Mouse (Mus musculus) monocyte, adult 2 months (primary cell): Measurements from ENCODE around the gene Zfp386.
"Not testable (repeated sequence)": the region's sequence is repeated elsewhere in the genome, so short reads cannot be mapped to it uniquely, and the experiment has no call there.

Source experiments
- DNase-seq, 2 experiments: peaks; one replicate each; pipeline ENCODE4 v3.0.0; 2022; ENCODE audit warnings: low spot score in 2 of 2, low read depth in 1 of 2

The Zfp386 gene

DNA sequence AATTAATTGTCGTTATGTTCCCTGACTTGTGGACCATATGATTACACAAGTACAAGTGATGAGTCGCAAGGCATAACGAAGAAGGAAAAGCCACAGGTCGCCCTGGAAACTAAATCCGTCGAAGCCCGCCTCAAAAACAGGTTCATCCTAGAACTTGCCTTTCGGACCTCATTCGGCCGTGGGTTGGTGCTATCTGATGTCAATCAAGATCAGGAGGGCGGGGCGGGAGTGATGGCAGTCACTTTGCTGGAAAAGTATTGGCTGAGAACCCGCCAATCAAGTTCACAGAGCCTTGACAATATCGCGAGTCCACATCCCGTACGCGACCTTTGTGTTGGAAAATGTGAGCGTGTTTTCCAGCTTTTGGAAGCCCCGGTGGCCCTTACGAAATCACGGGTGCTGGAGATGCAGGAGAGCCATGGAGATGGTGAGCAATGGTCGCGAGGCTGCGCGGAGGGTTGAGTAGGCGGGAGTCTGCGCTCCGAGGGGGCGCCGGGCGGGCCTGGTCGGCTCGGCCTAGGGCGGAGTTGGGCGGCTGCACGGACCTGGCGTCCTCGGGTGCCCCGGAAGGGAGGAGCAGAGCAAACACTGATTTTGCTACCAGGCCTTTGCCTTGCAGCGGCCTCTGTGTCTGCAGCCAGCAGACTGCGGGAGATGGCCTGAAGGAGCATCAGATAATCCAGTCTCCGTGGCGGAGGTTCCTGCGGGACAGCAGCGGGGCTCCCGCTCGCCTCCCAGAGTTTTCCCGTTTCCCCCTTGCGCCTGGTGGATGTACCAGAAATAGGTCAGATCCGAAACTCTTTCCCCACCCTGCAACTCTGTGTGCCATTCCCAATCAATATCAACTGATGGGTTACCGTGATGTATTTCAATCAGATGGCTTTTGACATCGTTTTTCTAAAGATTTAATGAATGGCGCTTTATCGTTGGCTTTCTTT lies at the start of gene Zfp386:
Gene Zfp386 (plus strand): TSS at position 285 of the 938 bp plus-strand sequence.
- DNase-seq: peak; percentile 88 to 92

DNA sequence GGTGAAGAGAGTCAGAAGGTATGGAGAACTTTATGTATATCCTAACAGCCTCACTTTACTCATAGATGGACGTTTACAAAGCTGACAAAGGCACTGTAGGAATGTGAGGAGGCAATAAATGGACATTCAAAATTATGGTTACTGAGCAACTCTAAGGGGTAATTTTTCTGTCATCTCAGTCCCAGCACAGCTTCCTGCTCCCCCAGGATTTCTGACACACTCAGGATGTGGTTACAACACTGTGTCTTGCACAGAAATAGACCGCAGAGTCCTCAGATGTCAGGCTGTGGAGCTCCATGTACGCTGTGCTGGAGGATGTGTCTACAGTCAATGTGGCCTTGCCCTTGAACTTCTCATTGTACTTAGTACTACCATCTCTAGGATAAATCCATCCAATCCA lies 47.7 kb upstream of the Zfp386 start:
- not testable (repeated sequence) for DNase-seq

DNA sequence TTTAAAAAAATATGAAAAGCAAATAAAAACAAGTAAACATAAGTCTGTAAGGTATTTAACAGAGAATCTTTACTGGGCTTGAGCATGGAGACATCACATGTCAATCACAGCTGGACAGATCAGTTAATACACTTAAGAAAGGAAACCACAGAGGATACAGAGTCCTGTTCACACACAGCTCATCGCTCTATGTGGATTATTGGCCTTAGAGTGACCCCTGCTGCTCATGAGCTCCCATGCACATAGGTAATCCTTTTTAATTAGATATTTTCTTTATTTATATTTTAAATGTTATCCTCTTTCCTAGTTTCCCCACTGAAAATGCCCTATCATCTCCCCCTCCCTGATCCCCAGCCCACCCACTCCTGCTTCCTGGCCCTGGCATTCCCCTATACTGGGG lies 44.6 kb upstream of the Zfp386 start:
- DNase-seq: not testable (repeated sequence)

DNA sequence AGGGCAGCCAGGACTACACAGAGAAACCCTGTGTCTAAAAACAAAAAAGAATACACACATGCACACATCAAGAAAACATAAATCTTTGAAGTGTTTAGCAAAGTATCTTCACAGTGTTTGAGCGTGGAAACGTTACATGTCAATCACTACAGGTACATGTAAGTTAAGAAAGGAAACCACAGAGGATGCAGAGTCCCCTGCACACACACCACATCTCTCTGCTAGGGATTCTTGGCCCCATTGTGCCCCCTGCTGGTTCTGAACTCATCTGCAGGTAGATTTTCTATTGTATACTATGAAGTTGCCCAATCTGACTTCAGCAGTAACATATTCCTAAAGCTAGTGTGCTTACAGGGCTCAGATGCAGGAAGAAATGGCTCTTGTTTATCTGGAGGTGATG lies 36.7 kb upstream of the Zfp386 start:
- DNase-seq: no peak

DNA sequence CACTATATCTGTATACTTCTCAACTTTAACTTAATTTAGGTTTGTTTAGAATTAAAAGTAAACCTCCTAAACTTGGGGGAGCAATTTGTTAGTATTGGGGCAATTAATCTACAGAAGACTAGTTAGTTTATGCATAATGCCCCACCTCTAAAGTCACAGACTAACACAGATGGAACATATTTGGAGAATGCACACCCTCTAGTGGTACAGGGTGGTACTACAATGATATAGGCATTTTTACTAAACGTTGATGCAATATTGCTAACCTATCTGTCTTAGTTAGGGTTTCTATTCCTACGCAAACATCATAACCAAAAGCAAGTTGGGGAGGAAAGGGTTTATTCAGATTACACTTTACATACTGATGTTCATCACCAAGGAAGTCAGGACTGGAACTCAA lies 19.4 kb upstream of the Zfp386 start:
- DNase-seq: no peak

DNA sequence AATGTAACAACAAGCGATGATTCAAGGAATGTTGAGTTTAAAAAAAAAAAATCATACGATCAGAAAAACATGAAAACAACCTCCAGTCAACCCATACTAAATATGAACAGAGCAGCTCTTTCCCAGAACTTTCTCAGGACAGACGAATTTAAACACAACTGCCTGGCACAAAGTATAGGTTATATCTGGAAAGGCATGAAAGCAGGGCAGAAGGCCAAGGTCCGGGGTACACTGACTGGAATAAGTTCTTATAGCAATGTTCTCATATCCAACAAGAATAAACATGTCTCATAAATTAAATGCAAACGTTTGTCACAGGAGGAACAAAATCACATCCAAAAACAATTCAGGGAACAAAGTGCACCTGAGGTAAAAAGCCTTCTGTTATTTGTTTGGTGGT lies 12.2 kb upstream of the Zfp386 start:
- DNase-seq: no peak

DNA sequence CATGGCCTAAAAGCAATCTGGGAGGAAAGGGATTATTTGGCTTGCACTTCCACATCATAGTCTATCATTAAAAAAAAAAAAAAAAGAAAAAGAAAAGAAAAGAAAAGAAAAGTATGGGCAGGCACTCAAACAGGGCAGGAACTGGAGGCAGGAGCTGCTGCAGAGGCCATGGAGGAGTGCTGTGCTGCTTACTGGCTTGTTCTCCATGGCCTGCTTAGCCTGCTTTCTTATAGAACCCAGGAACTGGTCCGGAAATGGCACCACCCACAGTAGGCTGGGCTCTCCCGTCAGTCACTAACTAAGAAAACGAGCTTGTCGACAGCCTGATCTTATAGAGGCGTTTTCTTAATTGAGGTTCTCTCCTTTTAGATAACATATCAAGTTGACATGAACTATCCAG lies 2.7 kb upstream of the Zfp386 start:
- DNase-seq: no peak

DNA sequence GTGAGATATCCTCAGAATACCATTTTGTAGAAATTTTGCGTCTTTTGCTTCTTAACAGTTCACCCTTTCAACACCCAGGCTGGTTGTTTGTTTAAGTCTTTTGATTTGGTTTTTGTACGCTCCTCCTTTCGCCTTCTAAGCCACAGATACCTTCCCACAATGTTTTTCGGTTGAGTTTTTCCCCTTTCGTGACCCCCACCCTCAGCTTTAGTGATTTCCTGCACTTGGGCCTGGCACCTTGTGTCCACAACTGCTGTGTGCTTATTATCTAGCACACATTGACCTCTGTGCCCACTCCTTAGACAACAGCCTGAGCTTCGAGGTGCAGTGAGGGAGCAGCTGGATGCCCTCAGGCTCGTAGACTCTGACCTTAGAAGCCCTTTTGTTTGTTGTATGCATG lies 1.2 kb downstream of the Zfp386 start:
- no peak for DNase-seq

DNA sequence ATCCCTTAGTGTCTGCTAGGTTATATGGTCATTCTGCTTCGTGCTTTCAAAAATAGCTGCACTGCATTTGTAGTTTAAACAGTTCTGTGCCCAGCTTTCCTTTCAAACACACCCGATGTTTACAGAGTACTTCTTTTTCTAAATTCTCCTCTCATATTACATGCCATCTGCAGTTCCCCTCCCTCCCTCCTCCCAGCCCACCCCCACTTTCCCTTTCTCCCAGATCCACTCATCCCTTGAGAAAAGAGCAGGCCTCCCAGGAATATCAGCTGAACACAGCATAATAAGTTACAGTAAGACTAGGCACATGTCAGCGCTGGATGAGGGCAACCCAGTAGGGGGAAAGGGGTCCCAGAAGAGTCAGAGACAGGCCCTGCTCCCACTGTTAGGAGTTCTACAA lies 1.7 kb downstream of the Zfp386 start:
- DNase-seq: no peak

DNA sequence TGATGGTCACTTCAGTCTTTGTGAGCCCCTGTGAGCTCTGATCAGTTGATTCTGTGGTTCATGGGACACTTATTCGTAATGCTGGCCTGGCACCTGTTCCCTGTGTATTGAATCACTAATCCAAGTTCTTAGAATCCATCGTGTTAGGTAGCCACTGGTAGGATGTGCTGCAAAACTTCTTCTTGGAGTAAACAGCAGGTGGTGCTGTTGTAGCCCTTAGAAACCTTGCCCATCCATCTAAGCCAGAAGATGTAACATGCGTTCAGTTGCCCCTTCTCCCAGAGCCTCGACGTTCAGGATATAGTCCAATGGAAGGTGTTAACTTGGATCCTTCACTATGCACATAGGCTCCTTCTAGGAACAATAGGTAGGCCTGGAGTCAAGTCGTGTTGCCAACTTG lies 2.2 kb downstream of the Zfp386 start:
- no peak for DNase-seq

DNA sequence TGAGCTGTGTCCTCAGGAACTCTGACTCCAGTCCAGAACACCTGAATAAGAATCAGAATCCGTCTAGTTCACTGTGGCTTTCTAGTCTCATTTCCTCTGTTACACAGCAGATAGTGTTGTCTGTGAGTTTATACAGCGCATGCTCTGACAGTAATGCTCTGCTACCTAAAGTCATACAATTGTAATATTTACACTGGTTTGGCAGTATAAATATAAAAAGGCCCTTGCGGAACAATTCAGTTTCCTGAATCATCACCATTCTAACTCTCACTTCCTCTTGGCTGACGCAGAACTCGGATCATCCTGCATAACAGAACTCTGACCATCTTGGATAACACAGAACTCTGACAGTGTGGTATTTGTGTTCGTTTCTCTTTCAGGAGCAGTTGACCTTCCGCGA lies 6.8 kb downstream of the Zfp386 start:
- peak in 1 of 2 experiments; percentile 27 for DNase-seq

DNA sequence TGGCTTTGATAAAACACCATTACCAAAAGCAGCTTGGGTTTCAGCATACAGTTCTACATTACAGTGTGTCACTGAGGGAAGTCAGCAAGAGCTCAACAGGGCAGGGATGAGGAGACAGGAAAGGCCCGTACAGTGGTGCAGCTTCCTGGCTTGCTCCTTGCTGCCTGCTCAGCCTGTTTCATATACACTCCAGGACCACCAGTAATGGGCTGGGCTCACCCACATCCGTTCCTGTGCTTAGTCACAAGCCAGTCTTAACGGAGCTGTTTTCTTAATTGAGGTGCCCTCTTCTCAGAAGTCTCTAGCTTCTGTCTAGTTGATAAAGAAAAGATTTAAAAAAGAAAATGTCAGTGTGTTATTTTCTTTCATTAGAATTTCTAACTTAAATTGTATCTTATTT lies 8.6 kb downstream of the Zfp386 start:
- no peak for DNase-seq

DNA sequence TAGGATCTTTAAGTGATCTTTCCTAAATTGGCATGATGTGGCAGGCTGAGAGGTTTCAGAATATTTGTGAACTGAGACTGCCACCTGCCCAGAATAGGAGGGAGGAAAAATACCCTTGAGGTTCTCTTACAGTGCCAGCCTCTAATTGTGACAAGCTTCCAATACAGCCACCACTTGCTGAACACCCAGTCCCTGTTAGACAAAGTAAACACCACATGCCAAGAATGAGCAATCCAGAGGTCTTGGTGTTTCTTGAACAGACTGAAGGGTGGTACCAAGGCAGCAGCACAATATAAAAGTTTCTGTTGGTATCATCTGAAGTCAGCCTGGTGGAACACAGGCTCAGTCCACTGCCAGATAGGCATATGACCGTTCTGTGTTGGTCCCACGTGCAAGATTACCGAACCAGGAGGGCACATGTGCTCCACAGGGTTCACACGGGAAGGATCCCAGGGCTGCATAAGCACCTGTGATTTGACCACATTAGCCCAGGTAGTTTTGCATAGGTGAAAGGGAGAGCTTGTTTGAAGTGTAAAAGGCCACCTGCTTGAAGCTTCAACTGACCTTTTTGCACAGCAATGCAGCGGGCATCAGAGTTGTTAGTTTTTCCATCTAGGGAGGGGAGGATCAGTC lies 14.2 kb downstream of the Zfp386 start:
- no peak for DNase-seq

DNA sequence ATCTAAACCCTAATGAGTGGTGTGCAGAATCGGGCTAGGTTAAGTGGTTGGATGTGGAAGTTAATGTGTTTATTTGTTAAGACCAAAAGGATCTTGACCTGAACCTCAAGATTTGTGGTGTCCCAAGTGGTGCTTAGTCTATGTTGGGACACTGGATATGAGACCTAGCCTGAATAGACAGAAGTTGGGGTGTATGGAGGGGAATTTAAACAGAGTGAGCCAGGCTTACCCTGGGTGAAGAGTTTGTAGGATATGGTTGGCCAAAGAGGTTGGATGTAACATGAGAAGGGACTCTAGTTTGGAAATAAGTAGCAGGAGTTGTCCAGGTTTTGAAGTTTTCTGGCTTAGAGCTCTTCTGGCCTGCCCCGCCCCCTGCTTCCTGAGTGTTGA lies 14.7 kb downstream of the Zfp386 start:
- DNase-seq: no peak

DNA sequence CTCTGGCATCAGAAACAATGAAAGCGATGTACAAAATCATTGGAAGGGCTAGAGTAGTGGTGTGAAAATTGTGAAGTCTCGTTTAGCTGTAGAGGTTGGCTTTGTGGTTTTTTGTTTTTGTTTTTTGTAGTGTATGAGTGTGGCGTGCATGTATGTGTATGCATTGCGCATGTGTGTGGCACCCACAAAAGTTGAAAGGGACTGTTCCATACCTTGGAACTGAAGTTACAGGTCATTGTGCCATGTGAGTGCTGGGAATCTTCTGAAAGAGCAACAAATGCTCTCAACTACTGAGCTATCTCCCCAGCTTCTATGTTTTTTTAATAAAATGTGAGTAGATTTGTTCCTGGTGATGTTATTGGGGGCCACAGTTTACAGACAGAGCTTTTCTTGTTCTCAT lies 15.5 kb downstream of the Zfp386 start:
- DNase-seq: no peak

DNA sequence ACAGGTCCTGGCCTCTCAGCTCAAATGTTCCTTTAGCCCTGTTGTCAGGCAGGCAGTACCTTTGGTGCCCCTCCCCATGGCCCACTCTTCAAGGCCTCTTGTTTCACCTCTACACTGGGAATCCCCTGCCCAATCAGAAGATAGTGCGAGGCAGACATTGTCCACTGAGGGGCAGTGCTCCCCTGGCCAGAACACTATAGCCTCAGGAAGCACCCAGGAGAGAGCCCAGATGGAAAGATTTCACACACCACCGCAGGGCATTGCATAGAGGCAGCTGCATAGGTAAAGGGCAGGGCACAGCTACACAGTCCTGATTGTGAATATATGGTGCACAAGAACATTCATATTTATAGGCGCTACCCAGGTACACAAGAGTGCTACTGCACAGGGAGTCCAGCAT lies 23.5 kb downstream of the Zfp386 start:
- DNase-seq: no peak

DNA sequence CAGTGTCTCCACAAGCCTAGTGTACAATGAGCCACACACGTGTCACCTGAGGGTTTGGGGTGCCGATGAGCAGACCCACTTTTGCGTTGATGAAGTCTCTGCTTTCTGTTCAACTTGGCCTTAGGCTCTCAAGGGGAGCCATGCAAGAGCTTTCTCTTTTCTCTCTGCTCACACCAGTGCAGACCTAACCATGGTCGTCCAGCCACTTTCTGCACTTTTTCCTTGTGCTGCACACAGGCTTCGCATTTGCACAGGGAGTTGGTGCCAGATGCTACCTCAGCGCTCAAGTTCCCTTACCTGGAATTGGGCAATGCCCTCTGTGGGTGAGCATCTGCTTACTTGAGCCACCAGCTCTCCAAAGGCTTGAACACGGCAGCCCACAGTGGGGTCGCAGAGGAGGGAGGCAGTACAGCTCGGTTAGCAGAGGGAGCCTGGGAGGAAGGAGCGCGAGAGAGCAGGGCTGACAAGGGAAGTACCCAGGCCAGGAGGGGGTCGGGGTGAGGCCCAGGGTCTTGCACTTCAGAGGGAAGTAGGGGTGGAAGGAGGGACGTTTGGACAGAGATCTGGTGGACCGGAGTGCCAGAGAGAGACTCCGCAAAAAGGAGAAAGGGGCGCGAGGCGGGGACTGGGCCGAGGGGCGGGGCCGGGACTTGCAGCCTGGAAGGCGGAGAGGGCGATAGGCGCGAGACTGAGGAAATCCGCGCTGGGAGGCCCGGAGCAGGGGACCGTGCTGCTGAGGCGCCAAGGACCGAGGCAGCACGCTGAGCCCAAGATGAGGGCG lies 29.7 kb downstream of the Zfp386 start, which contains the start of gene Vipr2:
Gene Vipr2 (plus strand): TSS at position 653 of the 781 bp plus-strand sequence.
- peak in 1 of 2 experiments; percentile 4 for DNase-seq

DNA sequence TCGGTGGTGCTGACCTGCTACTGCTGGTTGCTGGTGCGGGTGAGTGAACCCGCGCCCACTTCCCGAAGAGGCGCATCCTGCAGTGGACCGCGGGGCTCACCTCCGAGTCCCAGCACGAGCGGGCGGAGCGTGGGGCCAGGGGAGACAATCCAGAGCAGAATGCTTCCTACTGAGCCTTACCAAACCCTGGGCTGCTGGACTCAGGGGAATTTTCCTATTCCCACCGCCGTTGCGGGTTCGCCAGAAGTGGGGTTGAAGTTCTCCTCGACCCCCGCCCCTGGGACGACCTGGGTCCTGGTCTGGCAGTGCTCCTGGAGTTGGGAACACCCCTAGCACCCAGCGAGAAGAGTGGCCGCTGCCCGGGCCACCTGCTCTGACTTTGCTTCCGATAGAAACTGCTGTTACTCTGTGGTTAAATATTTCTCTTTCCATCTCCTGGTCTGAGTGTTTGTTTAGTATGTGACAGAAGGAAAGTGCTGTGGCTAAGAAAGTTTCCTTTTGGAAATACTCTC lies 30.4 kb downstream of the Zfp386 start:
- no peak for DNase-seq

DNA sequence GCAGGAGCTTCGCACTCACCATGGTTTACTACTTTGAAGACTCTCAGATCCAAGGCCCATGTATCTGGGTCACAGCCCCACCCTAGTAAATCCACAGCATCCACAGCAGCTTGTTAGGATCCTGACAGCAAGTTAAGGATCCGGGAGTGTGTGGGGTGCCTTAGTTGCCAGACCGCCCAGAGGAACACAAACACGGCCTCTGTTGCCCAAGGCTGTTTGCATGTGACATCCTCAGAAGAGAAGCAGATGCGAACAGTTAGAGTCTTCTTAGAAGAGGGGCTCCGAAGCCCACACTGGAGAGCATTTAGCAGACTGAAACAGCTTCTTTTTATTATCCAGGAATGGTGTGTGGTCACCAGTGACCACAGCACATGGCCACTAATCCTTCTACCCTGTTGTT lies 35.6 kb downstream of the Zfp386 start:
- DNase-seq: no peak

DNA sequence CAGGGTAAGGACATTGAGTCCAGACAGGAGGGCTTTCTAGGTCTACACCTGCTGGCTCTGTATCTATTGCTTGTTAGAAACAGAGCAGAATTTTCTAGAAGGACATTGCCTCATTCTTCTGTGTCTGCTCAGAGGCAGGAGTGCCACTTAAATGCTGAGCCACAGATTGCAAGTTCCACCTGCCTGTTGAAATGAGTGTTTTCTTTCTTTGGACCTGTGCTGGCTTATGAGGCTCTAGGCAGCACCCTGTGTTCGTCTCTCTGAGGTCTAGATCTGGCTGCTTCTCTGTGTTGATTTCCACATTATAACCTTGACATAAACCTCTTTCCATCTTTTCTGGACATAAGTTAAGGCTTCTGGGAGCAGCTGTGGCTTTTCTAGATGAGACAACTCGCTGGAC lies 36.8 kb downstream of the Zfp386 start:
- no peak for DNase-seq

DNA sequence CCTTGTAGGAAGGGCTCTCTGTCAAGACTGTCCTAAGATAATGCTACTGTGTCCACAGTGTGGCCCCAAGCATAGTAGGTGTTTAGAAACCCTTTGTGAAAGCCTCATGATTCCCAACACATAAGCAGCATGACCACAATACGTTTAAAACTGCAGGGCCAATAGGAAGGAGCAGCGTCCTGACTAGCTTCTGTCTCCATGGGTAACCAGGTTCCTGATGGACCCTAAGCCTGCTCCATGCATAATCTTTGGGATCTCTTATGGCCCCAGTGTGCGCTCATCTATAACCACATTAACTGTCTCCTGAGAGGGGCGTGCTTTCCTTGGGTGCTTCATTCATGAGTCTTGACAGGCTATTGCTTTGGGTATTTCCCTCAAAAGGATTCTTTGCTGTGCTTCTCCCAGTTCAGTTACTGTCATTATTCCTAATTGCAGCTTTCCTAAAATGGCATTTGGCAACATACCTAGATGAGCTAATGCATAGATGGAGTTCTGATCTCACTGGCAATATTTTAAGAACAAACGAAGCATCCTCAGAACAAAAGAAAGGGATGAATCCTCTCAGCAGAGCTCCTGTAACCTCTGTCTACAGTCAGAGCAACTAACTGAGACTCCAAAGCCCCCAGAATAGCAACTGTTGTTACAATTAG lies 39.6 kb downstream of the Zfp386 start:
- no peak for DNase-seq
